Mouse (Mus musculus): ENCODE data around the gene Pcif1. TPM values are rescaled to one million over a fixed set of nuclear protein-coding genes. Genes with fewer than 3 reads are reported as not detected.

The Pcif1 gene
- total and polyA plus RNA-seq, 3 experiments, result 20.0 to 59.1 (median 33.6) TPM

GRCm38 (mm10) chr2:164921984-164922383, 42.9 kb downstream of the Pcif1 start:
- in situ Hi-C loops (cut with MboI; ENCODE audit: low pct_ligation_motif_present, low pct_unique_long_range_greater_than_20kb, low sequenced_read_pairs) (no loop called here), dilution Hi-C loops (cut with MboI; ENCODE audit: extremely low pct_ligation_motif_present, extremely low pct_unique_long_range_greater_than_20kb, low sequenced_read_pairs) (no loop called here)
- Histone ChIP-seq H3K79me2 (replicated peaks; ENCODE audit: control insufficient read depth, extremely low read depth, insufficient read depth, poor library complexity, severe bottlenecking) (no peaks in the 10 kb centered on the region), H3K4me2 (ENCODE audit: insufficient read depth, low read depth, poor library complexity, severe bottlenecking) (no peak overlapping the region), H3K27me3 (replicated peaks) (no peaks in the 10 kb centered on the region), H3K9ac (ENCODE audit: insufficient read depth, low read depth) (no peak overlapping the region), H3K4me3 (replicated peaks in 1 of 3; ENCODE audit: low read depth in 2 of 3, low read length in 2 of 3, poor library complexity in 1 of 3) (no peak overlapping the region), H3K27ac (ENCODE audit: insufficient read depth, low read depth) (no peak overlapping the region), H3K36me3 (replicated peaks in 1 of 2; ENCODE audit: control insufficient read depth in 1 of 2, insufficient read depth in 1 of 2, low read length in 1 of 2) (peaks cover 5 to 23% of the 10 kb centered on the region in 2 experiments), H3K4me1 (ENCODE audit: control insufficient read depth in 1 of 2, insufficient read depth in 2 of 2) (peaks cover 0 to 6% of the 10 kb centered on the region in 2 experiments; a peak in 2 of 4 replicates), H3K9me3 (replicated peaks; ENCODE audit: low read length) (no peaks in the 10 kb centered on the region)
- no peak for DNase-seq (ENCODE audit: extremely low read depth)
- no peak for TF ChIP-seq ZKSCAN1 (IDR thresholded peaks at IDR 0.05; ENCODE audit: borderline replicate concordance, low read depth, low read length)
- no peak for TF ChIP-seq RCOR1 (conservative IDR thresholded peaks at IDR 0.05; ENCODE audit: low read depth, low read length)
- TF ChIP-seq JUND (conservative IDR thresholded peaks at IDR 0.05; ENCODE audit: low read depth, low read length), result no peak
- no peak for TF ChIP-seq POLR2AphosphoS2 (IDR thresholded peaks at IDR 0.05; ENCODE audit: low read depth, low read length)
- no peak for TF ChIP-seq MEF2A (IDR thresholded peaks at IDR 0.05; ENCODE audit: borderline replicate concordance, low read depth, low read length)
- TF ChIP-seq MYC (IDR thresholded peaks at IDR 0.05; ENCODE audit: low read depth, low read length), result no peak
- no peak for TF ChIP-seq HCFC1 (IDR thresholded peaks at IDR 0.05; ENCODE audit: low read depth, low read length)
- TF ChIP-seq CTCF (conservative IDR thresholded peaks at IDR 0.05 in 1 of 2, IDR thresholded peaks at IDR 0.05 in 1 of 2; ENCODE audit: low read depth in 2 of 2, low read length in 2 of 2), result no peak
- TF ChIP-seq MXI1 (IDR thresholded peaks at IDR 0.05; ENCODE audit: low read depth, low read length), result no peak
- no peak for TF ChIP-seq EP300 (IDR thresholded peaks at IDR 0.05; ENCODE audit: low read length)
- TF ChIP-seq SMC3 (IDR thresholded peaks at IDR 0.05; ENCODE audit: low read depth, low read length), result no peak
- no peak for TF ChIP-seq NELFE (IDR thresholded peaks at IDR 0.05; ENCODE audit: low read depth, low read length)
- TF ChIP-seq POLR2A (IDR thresholded peaks at IDR 0.05; ENCODE audit: low read depth, low read length), result no peak
- TF ChIP-seq NRF1 (IDR thresholded peaks at IDR 0.05; ENCODE audit: low read depth, low read length), result no peak

DNA sequence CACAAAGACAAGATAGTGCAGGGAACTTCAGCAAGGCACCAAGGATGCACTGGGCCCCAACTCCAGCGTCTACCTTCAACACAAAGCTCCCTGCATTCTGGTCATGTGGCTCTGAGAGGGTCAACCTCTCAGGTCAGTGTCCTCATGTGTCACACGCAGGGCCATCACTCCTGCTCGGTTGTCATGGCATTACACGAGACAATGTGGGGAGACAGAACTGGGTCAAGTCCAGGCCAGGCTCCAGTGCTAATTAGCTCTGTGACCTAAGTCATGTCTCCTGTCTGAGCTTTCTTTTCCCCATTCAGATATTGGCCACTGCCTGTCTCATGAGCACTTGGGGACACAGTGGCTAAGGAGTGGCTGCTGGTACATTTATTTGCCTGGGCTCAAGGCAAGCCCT, 44.2 kb downstream of the Pcif1 start:
- Histone ChIP-seq H3K4me3 (replicated peaks in 1 of 3; ENCODE audit: low read depth in 2 of 3, low read length in 2 of 3, poor library complexity in 1 of 3) (no peak overlapping the region), H3K9ac (ENCODE audit: insufficient read depth, low read depth) (no peak overlapping the region), H3K4me1 (ENCODE audit: control insufficient read depth in 1 of 2, insufficient read depth in 2 of 2) (no peaks in the 10 kb centered on the region; a peak in 1 of 4 replicates), H3K36me3 (replicated peaks in 1 of 2; ENCODE audit: control insufficient read depth in 1 of 2, insufficient read depth in 1 of 2, low read length in 1 of 2) (peaks cover 5 to 20% of the 10 kb centered on the region in 2 experiments), H3K27ac (ENCODE audit: insufficient read depth, low read depth) (no peak overlapping the region), H3K27me3 (replicated peaks) (no peaks in the 10 kb centered on the region), H3K9me3 (replicated peaks; ENCODE audit: low read length) (no peaks in the 10 kb centered on the region), H3K4me2 (ENCODE audit: insufficient read depth, low read depth, poor library complexity, severe bottlenecking) (no peak overlapping the region), H3K79me2 (replicated peaks; ENCODE audit: control insufficient read depth, extremely low read depth, insufficient read depth, poor library complexity, severe bottlenecking) (no peaks in the 10 kb centered on the region)
- no peak for DNase-seq (ENCODE audit: extremely low read depth)
- TF ChIP-seq NELFE (IDR thresholded peaks at IDR 0.05; ENCODE audit: low read depth, low read length) (no peak), JUN (IDR thresholded peaks at IDR 0.05; ENCODE audit: insufficient read depth, low read depth, low read length) (no peak), NRF1 (IDR thresholded peaks at IDR 0.05; ENCODE audit: low read depth, low read length) (no peak), USF1 (IDR thresholded peaks at IDR 0.05; ENCODE audit: low read depth, low read length) (no peak), IRF4 (IDR thresholded peaks at IDR 0.05; ENCODE audit: low read depth, low read length) (no peak), ZC3H11A (IDR thresholded peaks at IDR 0.05; ENCODE audit: low read depth, low read length) (no peak), MXI1 (IDR thresholded peaks at IDR 0.05; ENCODE audit: low read depth, low read length) (no peak), TBP (conservative IDR thresholded peaks at IDR 0.05; ENCODE audit: low read depth, low read length) (no peak), BHLHE40 (IDR thresholded peaks at IDR 0.05; ENCODE audit: low read depth, low read length) (no peak), ZKSCAN1 (IDR thresholded peaks at IDR 0.05; ENCODE audit: borderline replicate concordance, low read depth, low read length) (no peak), PAX5 (IDR thresholded peaks at IDR 0.05; ENCODE audit: low read length) (no peak), POLR2A (IDR thresholded peaks at IDR 0.05; ENCODE audit: low read depth, low read length) (no peak), ZNF384 (IDR thresholded peaks at IDR 0.05; ENCODE audit: low read depth, low read length) (no peak), TCF12 (IDR thresholded peaks at IDR 0.05; ENCODE audit: low read depth, low read length) (no peak), CTCF (conservative IDR thresholded peaks at IDR 0.05 in 1 of 2, IDR thresholded peaks at IDR 0.05 in 1 of 2; ENCODE audit: low read depth in 2 of 2, low read length in 2 of 2) (no peak), ETS1 (conservative IDR thresholded peaks at IDR 0.05; ENCODE audit: low read depth, low read length) (no peak), ZMIZ1 (IDR thresholded peaks at IDR 0.05; ENCODE audit: low read depth, low read length) (no peak), SMC3 (IDR thresholded peaks at IDR 0.05; ENCODE audit: low read depth, low read length) (no peak), RCOR1 (conservative IDR thresholded peaks at IDR 0.05; ENCODE audit: low read depth, low read length) (no peak)
- dilution Hi-C loops (cut with MboI; ENCODE audit: extremely low pct_ligation_motif_present, extremely low pct_unique_long_range_greater_than_20kb, low sequenced_read_pairs), result no loop called here
- in situ Hi-C loops (cut with MboI; ENCODE audit: low pct_ligation_motif_present, low pct_unique_long_range_greater_than_20kb, low sequenced_read_pairs), result no loop called here

Data from CH12.LX (cell line).